Mouse (Mus musculus) forebrain, embryonic 14.5 days (tissue): ENCODE measurements at regions not wholly inside any gene's neighbourhood (a gene's known extent, or its start where the extent isn't known, plus 50 kb on each side); places are given as distances from the start of the nearest gene placed in this dataset.
"Not testable (repeated sequence)": the region's sequence is repeated elsewhere in the genome, so short reads cannot be mapped to it uniquely, and the experiment has no call there.

Source experiments
- ATAC-seq: fragments of 200-750 bp; cut with Nextera tagmentation; 2 replicates; pipeline ENCODE4 v1.8.0; 2017; ENCODE audit warnings: mild to moderate bottlenecking, moderate library complexity
- DNase-seq: peaks from one replicate; pipeline ENCODE4 v3.0.0-alpha.2; 2015; ENCODE audit warnings: low spot score
- H3K27ac ChIP-seq: fragments of 300-500 bp; sonication (generic); 2 replicates; pipeline ENCODE4 v1.5.1; 2014; ENCODE audit warnings: low read depth, mild to moderate bottlenecking, control low read depth, low read length, moderate library complexity
- H3K27me3 ChIP-seq: fragments of 300-500 bp; sonication (generic); replicated peaks from 2 replicates; pipeline ENCODE4 v1.6.1; 2014; ENCODE audit warnings: low read length, control low read depth, mixed read lengths; ENCODE audit not compliant: control insufficient read depth, insufficient read depth
- H3K36me3 ChIP-seq: fragments of 300-500 bp; sonication (generic); 2 replicates; pipeline ENCODE4 v1.6.1; 2014; ENCODE audit warnings: low read length, control low read depth; ENCODE audit not compliant: control insufficient read depth, insufficient read depth
- H3K4me1 ChIP-seq: fragments of 300-500 bp; sonication (generic); 2 replicates; pipeline ENCODE4 v1.6.1; 2014; ENCODE audit warnings: antibody characterized with exemption, low read length, control low read depth; ENCODE audit not compliant: control insufficient read depth, insufficient read depth
- H3K4me2 ChIP-seq: fragments of 300-500 bp; sonication (generic); 2 replicates; pipeline ENCODE4 v1.6.1; 2014; ENCODE audit warnings: mild to moderate bottlenecking, control low read depth, low read length
- H3K4me3 ChIP-seq: fragments of 300-500 bp; sonication (generic); 2 replicates; pipeline ENCODE4 v1.5.1; 2014; ENCODE audit warnings: low read depth, low read length, control low read depth
- H3K9ac ChIP-seq: fragments of 300-500 bp; sonication (generic); 2 replicates; pipeline ENCODE4 v1.6.1; 2014; ENCODE audit warnings: mild to moderate bottlenecking, low read length, control low read depth, moderate library complexity
- H3K9me3 ChIP-seq: fragments of 300-500 bp; sonication (generic); replicated peaks from 2 replicates; pipeline ENCODE4 v1.6.1; 2016; ENCODE audit warnings: low read length, control low read depth, mixed read lengths; ENCODE audit not compliant: control insufficient read depth
- WGBS: fragments of 180-500 bp; shearing (Covaris S2); extraction: QIAGEN DNeasy Blood & Tissue Kit; methylation state at CpG from one replicate; pipeline ENCODE4 v1.1.7; 2014; 5-methylcytosine and 5-hydroxymethylcytosine counted together

- H3K4me2 ChIP-seq, H3K36me3 ChIP-seq, H3K4me3 ChIP-seq, H3K4me1 ChIP-seq, H3K27ac ChIP-seq, DNase-seq, H3K9me3 ChIP-seq, ATAC-seq, H3K27me3 ChIP-seq, H3K9ac ChIP-seq: not testable (repeated sequence)
- 76% methylated on average over 5 of the region's 5 CpGs for WGBS
These were observed 93.5 kb upstream of the Smarcad1 start for GRCm38 (mm10) chr6:64948839-64949238.

GRCm38 (mm10) chr6:64961608-64962486, 80.5 kb upstream of the Smarcad1 start:
- Histone ChIP-seq H3K36me3 (no peaks in the 10 kb centered on the region), H3K4me1 (peaks cover 4% of the 10 kb centered on the region; the same call in 1 of the 2 replicates), H3K4me3 (no peak overlapping the region), H3K9me3 (no peaks in the 10 kb centered on the region), H3K27ac (no peak overlapping the region), H3K4me2 (peak overlapping the region; percentile 18; the same call in 1 of the 2 replicates), H3K27me3 (no peaks in the 10 kb centered on the region), H3K9ac (no peak overlapping the region)
- 48% methylated on average over 16 of the region's 16 CpGs for WGBS
- peak; percentile 8 for DNase-seq
- ATAC-seq: peak; percentile 48; the same call in 1 of the 2 replicates

GRCm38 (mm10) chr6:64962612-64963011, 79.8 kb upstream of the Smarcad1 start:
- Histone ChIP-seq H3K4me3 (no peak overlapping the region), H3K9me3 (no peaks in the 10 kb centered on the region), H3K4me1 (peaks cover 4% of the 10 kb centered on the region; the same call in 1 of the 2 replicates), H3K27me3 (no peaks in the 10 kb centered on the region), H3K4me2 (no peak overlapping the region), H3K36me3 (no peaks in the 10 kb centered on the region), H3K9ac (no peak overlapping the region), H3K27ac (no peak overlapping the region)
- no peak for ATAC-seq
- WGBS: 23% methylated on average over 5 of the region's 5 CpGs
- DNase-seq: no peak

- H3K27me3 ChIP-seq: no peaks in the 10 kb centered on the region
- H3K4me3 ChIP-seq: no peak overlapping the region
- H3K36me3 ChIP-seq: no peaks in the 10 kb centered on the region
- no peak for DNase-seq
- 83% methylated on average over 6 of the region's 6 CpGs for WGBS
- no peak overlapping the region for H3K9ac ChIP-seq
- H3K27ac ChIP-seq: no peak overlapping the region
- H3K4me2 ChIP-seq: no peak overlapping the region
- no peaks in the 10 kb centered on the region for H3K9me3 ChIP-seq
- no peak for ATAC-seq
- H3K4me1 ChIP-seq: peaks cover 4% of the 10 kb centered on the region; the same call in 1 of the 2 replicates
These were observed 77.7 kb upstream of the Smarcad1 start for GRCm38 (mm10) chr6:64964664-64965063.

GRCm38 (mm10) chr6:64965203-64965602, 77.2 kb upstream of the Smarcad1 start:
- DNase-seq: no peak
- Histone ChIP-seq H3K27me3 (no peaks in the 10 kb centered on the region), H3K36me3 (no peaks in the 10 kb centered on the region), H3K4me3 (no peak overlapping the region), H3K9ac (no peak overlapping the region), H3K27ac (no peak overlapping the region), H3K4me1 (peaks cover 4% of the 10 kb centered on the region; the same call in 1 of the 2 replicates), H3K4me2 (no peak overlapping the region), H3K9me3 (no peaks in the 10 kb centered on the region)
- ATAC-seq: no peak
- 82% methylated on average over 1 of the region's 1 CpGs for WGBS

GRCm38 (mm10) chr6:64970158-64970557, 72.2 kb upstream of the Smarcad1 start:
- WGBS: 75% methylated on average over 8 of the region's 8 CpGs
- no peaks in the 10 kb centered on the region for H3K9me3 ChIP-seq
- peak; percentile 40 for DNase-seq
- no peaks in the 10 kb centered on the region for H3K27me3 ChIP-seq
- no peak overlapping the region for H3K4me3 ChIP-seq
- H3K4me2 ChIP-seq: no peak overlapping the region
- ATAC-seq: no peak
- no peaks in the 10 kb centered on the region for H3K4me1 ChIP-seq
- H3K36me3 ChIP-seq: no peaks in the 10 kb centered on the region
- no peak overlapping the region for H3K9ac ChIP-seq
- no peak overlapping the region for H3K27ac ChIP-seq

GRCm38 (mm10) chr6:64973968-64974367, 68.4 kb upstream of the Smarcad1 start:
- peak; percentile 38 for DNase-seq
- Histone ChIP-seq H3K36me3 (no peaks in the 10 kb centered on the region), H3K27me3 (no peaks in the 10 kb centered on the region), H3K4me2 (no peak overlapping the region), H3K4me1 (no peaks in the 10 kb centered on the region), H3K4me3 (no peak overlapping the region), H3K27ac (no peak overlapping the region), H3K9ac (no peak overlapping the region), H3K9me3 (no peaks in the 10 kb centered on the region)
- no peak for ATAC-seq
- 55% methylated on average over 2 of the region's 2 CpGs for WGBS

- not testable (repeated sequence) for H3K36me3 ChIP-seq, H3K27ac ChIP-seq, DNase-seq, H3K27me3 ChIP-seq, H3K9ac ChIP-seq, H3K4me3 ChIP-seq, H3K9me3 ChIP-seq, H3K4me2 ChIP-seq, ATAC-seq, H3K4me1 ChIP-seq
- 89% methylated on average over 1 of the region's 1 CpGs for WGBS
These were observed 67.9 kb upstream of the Smarcad1 start for GRCm38 (mm10) chr6:64974453-64974852.

GRCm38 (mm10) chr6:64982132-64982531, 60.3 kb upstream of the Smarcad1 start:
- no peak for DNase-seq
- H3K4me2 ChIP-seq: no peak overlapping the region
- H3K27me3 ChIP-seq: no peaks in the 10 kb centered on the region
- H3K9ac ChIP-seq: no peak overlapping the region
- no peak overlapping the region for H3K4me3 ChIP-seq
- H3K4me1 ChIP-seq: no peaks in the 10 kb centered on the region
- H3K27ac ChIP-seq: no peak overlapping the region
- 50% methylated on average over 2 of the region's 2 CpGs for WGBS
- no peaks in the 10 kb centered on the region for H3K9me3 ChIP-seq
- ATAC-seq: no peak
- no peaks in the 10 kb centered on the region for H3K36me3 ChIP-seq
